Mouse (Mus musculus) spleen, postnatal 4 days (tissue): Measurements from ENCODE around the gene Baz1b.

Experiments used
- DNase-seq, 2 experiments: peaks; one replicate each; pipeline ENCODE4 v3.0.0; 2022; ENCODE audit warnings: low spot score in 2 of 2

Baz1b gene

GRCm38 (mm10) chr5:135274663-135275396 is 87.8 kb downstream of the Baz1b start:
- no peak for DNase-seq

DNA sequence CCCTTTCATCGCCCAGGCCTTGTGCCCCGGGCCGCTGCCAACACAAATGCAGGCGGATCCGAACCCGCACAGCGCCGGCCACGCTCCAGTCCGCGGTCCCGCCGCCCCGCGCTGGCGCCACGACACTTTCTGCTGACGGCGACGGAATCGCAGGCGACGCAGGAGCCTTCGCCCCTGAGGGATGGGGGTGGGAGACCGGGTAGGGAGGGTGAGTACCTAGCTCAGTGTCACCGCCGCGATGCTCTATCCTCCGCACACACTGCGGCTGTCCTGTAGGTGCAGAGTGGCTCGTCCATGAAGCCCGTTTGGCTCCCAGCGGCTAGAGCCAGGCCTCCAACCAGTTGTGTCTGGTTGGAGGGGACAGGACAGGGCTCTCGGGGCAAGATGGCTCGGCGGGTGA is 89.5 kb downstream of the Baz1b start:
- DNase-seq, result no peak

- DNase-seq, result no peak
These were observed 93.2 kb downstream of the Baz1b start for GRCm38 (mm10) chr5:135280226-135280625.

GRCm38 (mm10) chr5:135285211-135285610 is 98.1 kb downstream of the Baz1b start:
- no peak for DNase-seq

DNA sequence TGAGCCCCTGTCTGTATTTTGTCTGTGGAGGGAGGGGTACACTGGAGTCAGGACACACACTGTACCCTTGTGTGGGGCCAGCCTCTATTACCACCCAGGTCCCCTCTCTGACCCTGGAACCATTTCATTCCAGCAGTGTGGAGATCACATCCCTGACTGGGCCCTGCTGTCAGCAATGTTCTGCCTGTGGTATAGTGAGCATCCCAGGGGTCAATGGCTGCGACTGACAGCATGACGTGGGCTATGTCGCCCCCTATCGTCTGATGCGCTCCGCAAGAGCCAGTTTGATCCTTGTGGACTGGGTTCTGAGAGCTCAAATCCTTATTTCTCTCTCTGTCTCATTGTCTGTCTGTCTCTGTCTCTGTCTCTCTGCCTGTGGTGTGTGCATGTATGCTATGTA is 99.1 kb downstream of the Baz1b start:
- peak; percentile 59 to 83 for DNase-seq

GRCm38 (mm10) chr5:135286926-135287325 is 99.9 kb downstream of the Baz1b start:
- DNase-seq, result no peak

- DNase-seq, result no peak
These were observed 103.6 kb downstream of the Baz1b start for GRCm38 (mm10) chr5:135290703-135291102.

GRCm38 (mm10) chr5:135291193-135291592 is 104.1 kb downstream of the Baz1b start:
- DNase-seq, result no peak

GRCm38 (mm10) chr5:135292001-135292400 is 104.9 kb downstream of the Baz1b start:
- DNase-seq, result no peak
